Mouse (Mus musculus): ENCODE measurements around the gene Fto.

DNA sequence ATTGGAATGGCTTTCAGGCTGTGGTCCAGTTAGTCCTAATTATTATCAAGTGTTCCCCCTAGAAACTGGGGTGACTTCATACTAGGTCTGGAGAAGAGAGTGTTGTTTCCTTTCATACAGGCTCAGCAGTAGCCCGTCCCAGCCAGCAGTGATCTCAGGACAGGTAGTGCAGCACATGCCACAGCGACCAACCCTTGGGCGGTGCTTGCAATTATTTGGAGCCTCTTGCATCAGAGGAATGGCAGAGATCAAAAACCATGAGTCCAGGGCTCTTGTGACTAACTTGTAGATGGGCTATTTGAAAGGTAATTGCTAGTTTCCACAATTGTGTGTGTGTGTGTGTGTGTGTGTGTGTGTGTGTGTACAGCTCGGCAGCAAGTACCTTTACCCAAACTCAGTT lies 247.9 kb downstream of the Fto start:
- no peak for TF ChIP-seq POLR2A (IDR thresholded peaks at IDR 0.05; ENCODE audit: borderline replicate concordance, extremely low read depth, low read depth, low read length)
- TF ChIP-seq CTCF (IDR thresholded peaks at IDR 0.05; ENCODE audit: insufficient read depth, low read length) = no peak

Measured in lung, adult 2 months (tissue).